Mouse (Mus musculus): Measurements from ENCODE around the gene Naa15.

The Naa15 gene

DNA sequence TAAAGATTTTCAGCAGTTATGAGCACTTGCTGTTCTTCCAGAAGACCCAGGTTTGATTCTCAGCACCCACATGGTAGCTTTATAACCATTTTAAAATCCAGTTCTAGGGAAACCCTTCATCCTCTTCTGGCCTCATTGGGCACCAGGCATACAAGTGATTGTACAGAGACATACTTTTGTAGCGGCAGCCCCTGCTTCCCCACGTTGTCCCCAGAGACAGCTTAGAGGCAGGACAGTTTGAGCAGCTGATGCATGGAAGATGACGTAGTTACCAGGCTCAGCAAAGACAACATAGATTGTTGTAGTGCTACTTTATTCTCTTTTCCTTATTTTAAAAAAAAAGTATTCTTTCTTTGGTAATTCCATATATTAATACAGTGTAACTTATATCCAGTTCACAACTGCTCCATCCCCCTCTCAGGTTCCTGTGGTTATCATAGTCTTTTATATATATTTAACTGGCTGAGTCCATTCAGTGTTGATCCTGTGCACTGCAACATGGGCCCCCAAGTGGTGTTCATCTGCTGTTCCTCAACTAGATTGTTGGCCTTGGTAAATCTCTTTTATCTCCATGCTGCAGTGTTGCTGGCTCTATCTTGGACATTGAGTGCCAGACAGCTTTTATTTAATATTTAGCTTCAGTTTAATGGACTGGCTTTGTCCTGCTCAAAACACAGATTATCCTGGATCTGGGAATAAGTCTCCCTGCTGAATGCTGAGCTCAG is 20.1 kb downstream of the Naa15 start:
- no peak for DNase-seq (ENCODE audit: low spot score)

DNA sequence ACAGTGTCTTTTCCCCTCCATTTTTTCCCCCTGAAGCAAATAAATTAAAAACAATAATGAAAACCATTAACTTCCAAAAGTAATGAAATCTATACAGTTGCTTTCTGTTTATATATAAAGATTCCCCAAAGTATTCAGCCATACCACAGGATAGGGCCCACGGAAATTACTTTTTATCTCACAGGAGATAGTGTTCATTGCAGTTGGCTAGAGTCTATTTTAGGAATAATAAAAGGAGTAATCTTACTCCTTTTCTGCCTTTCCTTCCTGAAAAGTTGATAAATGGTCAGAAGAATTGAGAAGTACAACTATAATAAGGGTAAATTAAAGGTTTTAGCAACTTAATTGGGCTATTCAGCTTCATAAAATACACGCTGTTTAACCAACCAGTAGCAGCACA is 53.6 kb downstream of the Naa15 start:
- no peak for DNase-seq (ENCODE audit: low spot score)

DNA sequence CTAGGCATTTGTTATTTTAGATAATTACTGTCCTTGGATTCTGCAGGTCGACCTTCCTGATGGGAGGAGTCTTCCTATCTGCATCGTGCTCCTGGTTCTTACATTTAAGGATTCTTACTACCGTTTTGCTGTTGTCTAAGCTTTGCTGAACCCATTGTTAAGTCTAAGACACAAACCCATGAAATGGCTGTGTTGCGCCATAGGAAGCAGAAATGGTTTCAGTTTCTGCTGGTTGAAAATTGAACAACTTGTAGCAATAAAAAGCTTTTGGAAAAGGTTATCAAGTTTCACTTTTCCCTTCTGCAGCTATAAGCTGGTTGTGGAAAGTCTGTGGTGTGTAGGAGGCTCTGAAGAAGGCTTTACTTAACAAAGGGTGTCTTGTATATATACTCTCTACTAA is 60.8 kb downstream of the Naa15 start:
- DNase-seq (ENCODE audit: low spot score): no peak

DNA sequence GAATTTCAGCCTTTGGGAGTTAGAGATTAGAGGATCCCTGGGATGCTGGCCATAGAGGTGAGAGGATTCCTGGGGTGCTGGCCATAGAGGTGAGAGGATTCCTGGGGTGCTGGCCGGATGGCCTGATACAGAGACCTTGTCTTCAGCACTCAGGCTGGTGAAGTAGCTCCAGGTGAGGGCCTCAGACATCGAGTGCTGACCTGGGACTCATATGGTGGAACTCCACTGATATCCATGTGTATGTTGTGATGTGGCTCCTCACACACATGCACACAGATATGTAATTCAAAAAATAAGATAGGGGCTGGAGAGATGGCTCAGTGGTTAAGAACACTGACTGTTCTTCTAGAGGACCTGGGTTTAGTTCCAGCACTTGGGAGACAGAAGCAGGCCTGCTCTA is 64.9 kb downstream of the Naa15 start:
- no peak for DNase-seq (ENCODE audit: low spot score)

DNA sequence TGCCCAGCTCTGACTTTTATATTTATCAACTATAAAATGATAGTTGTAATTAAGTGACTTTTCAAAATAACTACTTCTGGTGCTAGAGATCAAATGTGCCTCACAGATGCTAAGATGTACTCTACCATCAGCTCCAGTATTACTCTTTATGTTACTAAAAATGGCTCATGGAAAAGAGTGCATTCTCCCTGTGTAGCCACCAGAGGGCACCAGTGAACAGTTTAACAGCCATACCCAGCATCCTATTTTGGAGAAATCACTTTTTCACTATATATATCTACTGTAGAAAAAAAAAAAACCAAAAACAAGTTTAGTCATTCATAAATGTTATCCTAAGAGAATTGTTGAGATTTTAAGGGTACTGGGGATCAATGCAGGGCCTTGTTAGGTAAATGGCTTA is 66.1 kb downstream of the Naa15 start:
- DNase-seq (ENCODE audit: low spot score): peak; percentile 80

DNA sequence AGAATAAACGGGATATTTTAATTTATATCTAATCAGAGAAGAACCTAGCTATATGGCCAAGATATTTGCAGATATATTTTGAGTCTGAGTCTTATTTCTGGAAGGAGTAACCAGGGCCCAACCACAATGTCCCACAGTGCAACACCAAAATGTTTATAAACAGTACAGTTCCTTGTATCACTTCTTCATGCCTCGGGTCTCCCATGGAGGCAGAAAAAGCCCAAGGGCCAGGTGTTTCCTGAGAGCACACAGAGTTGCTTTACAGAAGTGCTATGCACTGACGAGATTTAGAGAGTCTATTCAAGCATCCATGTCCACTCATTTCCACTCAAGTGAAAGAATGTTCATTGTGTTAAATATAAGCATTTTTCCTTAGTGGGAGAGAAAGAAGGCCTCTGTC is 66.9 kb downstream of the Naa15 start:
- no peak for DNase-seq (ENCODE audit: low spot score)

DNA sequence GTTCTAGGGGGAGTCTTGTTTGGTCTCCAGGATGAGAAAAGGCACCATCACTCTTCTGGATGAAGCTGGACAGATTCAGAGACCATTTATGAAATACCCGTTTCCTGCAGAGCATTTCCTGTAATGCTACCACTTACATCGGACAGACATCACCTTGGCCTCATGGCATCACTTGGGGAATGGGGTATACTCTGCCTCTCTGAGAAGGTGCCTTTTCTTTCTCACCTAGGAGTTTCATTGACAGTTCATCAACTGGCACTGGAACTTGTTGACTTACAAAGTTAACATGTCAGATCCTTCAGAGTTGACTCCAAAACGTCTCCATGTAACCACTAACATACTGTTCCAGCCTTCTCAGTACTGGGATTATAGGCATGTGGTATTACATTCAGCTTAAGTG is 67.8 kb downstream of the Naa15 start:
- DNase-seq (ENCODE audit: low spot score): no peak

DNA sequence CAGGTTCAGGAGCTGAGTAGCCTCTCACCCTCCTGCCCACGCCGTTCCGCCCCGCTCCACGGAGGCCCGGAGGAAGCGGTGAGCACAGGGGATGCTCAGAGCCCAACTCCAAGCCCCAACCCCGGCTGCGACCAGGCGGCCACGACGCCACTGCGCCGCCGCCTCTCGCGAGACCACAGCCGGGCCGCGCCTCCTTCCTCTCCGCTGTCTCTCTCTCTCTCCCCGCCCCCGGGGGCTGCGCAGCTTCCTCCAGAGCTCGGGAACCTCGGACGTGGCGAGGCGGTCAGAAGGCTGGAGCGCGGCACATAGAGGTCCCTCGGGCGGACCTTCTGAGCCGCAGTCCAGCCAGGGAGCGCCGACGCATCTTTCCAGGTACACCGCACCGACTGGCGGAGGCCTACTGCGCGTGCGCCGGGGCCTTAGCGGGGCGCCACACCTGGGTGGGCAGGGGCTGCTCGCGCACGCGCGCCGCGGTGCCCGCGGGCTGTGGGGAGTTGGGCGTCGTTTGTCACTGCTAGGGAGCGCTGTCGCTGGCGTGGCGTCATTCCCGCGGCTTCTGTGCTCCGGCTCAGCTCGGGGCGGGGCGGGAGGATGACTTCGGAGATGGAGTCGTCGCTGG is 68.9 kb downstream of the Naa15 start, which contains the start of gene Rab33b:
Rab33b (plus strand) TSS at position 180 of the 619 bp plus-strand sequence.
- DNase-seq (ENCODE audit: low spot score): peak; percentile 94

DNA sequence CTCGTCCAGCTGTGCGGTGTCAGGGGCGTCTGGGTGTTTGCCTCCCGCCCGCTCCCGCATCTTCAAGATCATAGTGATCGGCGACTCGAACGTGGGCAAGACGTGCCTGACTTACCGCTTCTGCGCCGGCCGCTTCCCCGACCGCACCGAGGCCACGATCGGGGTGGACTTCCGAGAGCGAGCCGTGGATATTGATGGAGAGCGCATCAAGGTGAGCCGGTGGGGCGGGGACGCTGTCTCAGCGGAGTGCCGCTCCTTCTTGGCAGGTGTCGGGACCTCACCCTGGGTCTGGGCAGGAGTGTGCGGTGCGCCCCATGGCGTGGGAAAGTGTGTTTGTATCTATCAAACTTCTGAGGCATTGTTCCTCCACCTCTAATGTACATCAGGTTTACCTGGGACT is 69.4 kb downstream of the Naa15 start:
- no peak for DNase-seq (ENCODE audit: low spot score)

DNA sequence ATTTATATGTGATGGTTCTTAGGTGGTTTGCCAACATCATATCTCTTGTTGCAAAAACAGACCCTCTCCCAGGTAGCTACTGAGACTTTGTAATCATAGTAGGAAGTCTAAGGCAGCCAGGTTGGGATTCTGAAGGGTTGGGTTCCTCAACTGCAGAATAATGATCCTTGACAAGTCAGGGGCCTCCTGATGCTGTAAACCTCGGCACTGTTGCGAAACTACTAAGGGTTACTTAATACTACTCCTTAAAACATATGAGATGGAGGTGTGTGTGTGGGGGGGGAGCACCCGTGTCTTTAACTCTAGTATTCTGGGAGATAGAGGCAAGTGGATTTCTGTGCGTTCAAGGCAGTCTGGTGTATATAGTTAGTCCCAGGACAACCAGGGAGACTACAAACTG is 70.4 kb downstream of the Naa15 start:
- no peak for DNase-seq (ENCODE audit: low spot score)

DNA sequence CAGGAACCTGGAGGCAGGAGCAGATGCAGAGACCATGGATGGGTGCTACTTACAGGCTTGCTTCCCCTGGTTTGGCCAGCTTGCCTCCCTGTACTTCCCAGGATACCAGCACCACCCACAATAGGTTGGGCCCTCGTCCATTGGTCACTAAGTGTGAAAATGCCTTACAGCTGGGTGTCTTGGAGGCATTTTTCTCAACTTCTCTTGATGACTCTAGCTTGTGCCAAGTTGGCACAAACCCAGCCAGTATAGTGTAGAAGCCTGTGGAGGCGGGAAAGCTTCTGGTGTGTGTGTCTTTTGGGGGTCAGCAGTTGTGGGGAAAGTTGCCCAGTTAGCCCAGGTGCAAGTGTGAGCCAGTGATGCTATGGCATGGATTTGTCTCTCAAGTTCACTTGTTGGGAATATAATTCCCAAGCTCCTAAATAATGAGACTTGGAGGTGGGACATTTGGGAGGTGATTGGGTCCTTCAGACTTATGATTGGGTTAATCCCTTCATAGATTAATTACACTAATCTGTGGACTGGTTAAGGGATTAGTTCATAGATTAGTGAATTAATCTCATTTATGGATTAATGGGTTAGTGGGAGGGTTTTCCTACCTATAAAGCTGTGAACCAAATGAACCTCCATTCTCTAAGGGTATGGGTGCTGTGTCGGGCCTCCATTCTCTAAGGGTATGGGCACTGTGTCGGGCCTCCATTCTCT is 71.7 kb downstream of the Naa15 start:
- no peak for DNase-seq (ENCODE audit: low spot score)

DNA sequence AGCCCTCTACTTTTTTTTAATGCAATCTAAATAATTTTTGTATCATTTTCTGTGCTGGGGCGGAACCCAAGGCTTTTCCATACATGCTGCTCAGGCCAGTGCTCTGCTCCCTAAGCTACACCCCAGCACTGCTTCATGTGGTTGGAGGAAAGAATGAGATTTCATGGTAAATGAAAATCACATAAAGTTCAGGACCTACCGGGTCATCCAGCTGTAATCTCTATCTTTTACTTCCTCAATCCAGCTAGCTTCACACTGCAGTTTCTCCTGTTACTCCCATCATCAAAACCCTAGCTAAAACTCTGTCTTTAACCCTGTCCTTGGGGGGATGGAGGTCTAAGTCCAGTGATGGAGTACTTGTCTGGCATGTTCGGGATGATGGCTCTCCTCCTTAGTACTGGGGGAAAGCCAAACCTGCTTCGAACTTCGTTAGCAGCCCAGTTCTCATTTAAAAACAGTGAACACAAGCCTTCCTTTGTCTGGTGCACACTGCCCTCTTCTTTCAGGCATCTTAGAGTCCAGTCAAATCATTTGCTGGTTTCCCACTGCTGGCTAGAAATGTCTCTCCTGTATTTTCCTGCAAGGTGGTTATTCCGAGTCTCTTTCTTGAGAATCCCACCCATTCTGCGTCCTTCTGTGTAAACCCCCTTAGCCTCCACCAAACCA is 75.3 kb downstream of the Naa15 start:
- DNase-seq (ENCODE audit: low spot score): no peak

DNA sequence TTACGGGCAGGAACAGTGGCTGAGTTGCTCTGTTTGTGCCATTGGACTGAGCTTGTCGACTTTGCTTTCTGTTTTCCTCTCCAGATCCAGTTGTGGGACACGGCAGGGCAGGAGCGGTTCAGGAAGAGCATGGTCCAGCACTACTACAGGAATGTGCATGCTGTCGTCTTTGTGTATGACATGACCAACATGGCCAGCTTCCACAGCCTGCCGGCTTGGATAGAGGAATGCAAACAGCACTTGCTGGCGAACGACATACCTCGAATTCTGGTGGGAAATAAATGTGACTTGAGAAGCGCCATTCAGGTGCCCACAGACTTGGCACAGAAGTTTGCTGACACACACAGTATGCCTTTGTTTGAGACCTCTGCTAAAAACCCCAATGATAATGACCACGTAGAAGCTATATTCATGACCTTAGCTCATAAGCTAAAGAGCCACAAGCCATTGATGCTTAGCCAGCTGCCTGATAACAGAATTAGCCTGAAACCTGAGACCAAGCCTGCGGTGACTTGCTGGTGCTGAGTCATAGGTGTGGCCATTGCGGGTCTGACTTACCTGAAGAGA is 78.4 kb downstream of the Naa15 start:
- no peak for DNase-seq (ENCODE audit: low spot score)

DNA sequence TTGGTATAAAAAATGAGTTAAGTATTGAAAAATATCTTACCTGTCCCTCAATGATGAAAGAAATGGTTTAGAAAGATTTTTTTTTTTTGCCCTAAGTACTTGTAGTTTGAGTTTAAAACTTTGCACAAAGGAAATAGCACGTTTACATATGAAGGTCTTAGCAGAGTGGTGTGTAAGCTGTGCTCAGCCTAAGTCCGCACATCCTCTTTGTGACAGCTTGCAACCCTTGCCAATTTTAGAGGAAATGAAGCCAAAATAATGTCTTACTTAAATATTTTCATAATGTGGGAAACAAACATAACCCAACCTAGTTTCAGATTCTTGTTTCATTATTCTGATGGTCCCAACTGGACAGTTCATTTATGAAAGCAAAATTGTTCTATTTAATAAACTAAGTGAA is 79.5 kb downstream of the Naa15 start:
- no peak for DNase-seq (ENCODE audit: low spot score)

DNA sequence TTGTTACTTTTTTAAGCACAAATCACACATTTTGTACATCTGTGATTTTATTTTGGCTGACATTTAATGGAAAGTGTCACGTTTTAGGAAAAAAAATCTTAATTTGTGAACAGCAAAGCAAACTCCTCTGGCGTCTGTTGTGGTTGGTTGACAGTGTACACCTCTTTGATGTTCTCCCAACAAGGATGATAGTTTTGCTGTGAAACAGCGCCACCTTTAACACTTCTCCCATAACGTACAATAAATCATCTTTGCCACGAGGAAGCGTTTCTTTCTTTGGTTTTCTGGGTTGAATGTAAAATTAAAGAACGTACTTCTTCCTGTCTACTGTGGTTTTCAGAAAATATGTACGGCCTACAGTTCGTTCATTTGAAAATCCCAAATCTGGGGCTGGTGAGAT is 80.7 kb downstream of the Naa15 start:
- DNase-seq (ENCODE audit: low spot score): no peak

DNA sequence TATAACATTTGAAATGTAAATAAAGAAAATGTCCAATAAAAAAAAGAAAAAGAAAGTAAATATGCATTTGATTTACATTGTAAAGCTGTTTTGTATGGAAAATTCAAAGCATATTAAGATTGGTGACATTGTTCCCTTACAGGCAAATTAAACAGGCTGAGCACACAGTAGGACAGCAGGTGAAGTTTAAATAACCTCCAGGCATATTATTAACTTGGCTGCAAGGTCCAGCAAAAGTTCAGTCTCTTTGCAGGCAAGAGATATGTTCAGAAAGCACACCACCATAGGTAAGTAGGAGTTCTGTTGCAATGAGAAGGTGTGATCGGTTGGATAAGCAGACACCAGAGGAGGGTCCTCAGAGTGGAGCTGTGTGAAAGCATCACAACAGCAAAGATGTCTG is 83.0 kb downstream of the Naa15 start:
- no peak for DNase-seq (ENCODE audit: low spot score)

DNA sequence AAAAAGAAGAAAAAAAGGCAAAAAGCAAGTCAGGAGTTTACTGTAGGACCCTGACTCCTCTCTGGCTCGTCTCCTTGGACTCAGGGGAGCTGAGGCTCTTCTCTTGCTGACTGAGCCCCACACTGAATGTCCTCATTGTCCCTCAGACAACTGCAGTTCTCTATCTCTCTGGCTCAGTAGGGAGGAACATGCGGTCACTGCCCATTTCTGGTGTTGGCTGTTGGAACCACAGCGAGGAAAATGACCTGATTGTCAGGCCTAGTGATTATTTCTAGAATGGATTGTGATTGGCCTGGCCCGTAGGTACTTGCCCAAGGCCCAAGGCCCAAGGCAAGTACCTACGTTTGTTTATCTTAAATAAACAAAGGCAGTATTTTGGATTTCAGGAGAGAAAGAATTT is 83.7 kb downstream of the Naa15 start:
- no peak for DNase-seq (ENCODE audit: low spot score)

DNA sequence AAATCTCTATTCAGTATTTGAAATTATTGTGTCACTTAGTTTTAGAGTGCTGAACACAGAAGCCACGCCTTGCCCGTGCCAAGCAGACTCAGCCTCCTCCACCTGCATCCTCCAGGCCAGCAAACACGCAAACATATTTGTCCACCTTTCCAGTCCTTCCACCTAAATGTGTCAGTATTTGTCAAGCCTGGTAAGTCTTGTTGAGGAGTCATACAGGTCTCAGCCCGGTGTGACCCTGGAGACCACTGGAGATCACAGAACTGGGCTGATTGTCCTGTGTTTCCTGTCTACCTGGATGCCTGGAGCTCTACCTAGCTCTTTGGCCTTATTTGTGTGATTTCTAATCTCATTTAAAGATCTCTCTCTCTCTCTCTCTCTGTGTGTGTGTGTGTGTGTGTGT is 84.9 kb downstream of the Naa15 start:
- no peak for DNase-seq (ENCODE audit: low spot score)

DNA sequence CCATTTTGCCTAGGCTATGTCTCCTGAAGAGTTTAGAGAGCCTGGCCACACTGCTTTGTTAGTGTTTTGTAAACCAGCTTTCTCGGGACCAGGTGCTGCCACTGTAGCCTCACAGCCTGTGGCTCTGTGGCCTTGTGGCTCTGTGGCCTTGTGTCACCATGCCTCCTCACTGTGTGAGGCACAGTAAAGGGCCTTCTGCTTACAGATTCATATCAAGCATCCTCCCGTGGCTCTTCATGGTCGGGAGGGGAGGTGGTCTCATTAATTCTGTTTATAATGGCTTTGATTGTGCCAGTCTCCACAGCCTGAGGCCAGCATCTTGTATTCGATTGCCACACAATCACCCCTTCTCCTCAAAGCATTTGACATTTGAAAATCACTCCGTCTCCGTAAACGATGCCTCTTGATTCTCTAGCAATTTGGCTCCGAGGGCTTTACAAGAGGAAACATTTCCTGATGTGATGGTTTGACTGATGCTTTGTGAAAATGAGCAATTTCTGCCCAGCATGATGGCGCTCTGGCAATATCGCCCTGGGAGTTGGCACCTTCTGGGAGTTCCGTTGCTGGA is 89.5 kb downstream of the Naa15 start:
- no peak for DNase-seq (ENCODE audit: low spot score)

DNA sequence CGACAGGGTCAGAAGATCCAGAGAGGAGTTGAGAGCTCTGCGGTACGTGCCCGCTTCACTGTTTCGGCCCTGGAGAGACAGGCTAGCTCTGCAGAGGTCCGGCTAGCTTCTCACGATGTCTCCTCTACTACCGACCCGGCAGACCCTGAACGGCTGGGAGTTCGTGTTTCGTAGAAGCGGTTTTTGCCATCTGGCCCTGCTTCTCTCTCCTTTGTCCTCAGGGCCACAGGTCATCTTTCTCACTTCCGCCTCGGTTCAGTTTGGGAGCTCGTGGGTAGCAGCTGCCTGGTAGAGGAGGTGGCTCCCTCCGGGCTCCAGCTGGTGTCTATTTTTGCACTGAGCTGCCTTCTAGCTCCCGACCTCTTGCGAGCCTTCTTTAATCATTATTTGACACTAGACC is 90.5 kb downstream of the Naa15 start:
- peak; percentile 77 for DNase-seq (ENCODE audit: low spot score)

DNA sequence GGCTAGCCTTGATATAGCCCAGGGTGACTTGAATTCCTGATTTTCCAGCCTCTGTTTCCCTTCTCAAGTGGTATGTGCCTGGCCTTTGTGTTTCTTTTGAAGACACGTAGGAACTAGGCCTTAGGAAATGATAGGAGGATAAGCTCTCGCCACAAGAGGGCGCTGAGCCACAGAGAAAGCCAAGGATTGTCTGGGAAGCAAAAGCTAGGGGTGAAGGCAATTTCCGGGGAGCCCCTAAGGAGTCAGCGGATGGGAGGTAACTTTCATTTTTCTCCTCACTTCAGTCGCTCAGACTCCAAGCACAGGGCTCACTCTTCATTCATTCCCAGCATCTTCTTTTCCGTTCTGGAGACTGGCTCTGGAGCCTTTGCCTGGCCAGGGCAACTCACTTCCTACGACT is 96.0 kb downstream of the Naa15 start:
- DNase-seq (ENCODE audit: low spot score): peak; percentile 85

DNA sequence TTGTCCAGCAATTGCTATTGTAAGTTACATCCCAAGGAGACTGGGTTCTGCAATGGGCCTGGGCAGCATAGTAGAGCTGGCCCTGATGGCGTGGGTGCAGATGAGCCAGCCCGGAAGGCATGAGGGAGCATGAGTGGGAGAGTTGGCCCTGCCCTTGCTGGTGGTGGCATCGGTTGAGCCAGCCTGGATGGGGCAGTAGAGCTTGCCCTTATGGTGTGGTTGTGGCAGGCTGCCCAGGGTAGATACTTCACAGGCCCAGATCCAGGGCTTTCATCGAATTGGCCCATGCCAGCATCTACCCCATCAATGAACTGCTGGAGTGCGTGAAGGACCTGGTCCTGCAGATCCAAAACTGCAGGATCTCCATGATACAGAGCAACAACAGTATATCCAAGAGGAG is 97.0 kb downstream of the Naa15 start:
- no peak for DNase-seq (ENCODE audit: low spot score)

Measured in embryo, embryonic 10.5 days (tissue).